ENCODE assay signal across 14 mouse cellular contexts in genomic region chr17:29313300-29313699, GRCm38 (mm10). TPM values are rescaled to one million over a fixed set of nuclear protein-coding genes. Genes with fewer than 3 reads are reported as not detected.
A peak's percentile ranks its signal among the peaks of the same experiment; 100 is the strongest.
DNase-seq lines count a peak whose midpoint lies in the region; ATAC-seq and TF ChIP-seq lines count a peak whose summit lies in the region.
"Had no signal": no experiment of that assay in that cellular context is flagged by ENCODE, and none has a peak within 500 bp of the region (broad histone marks: within the 10 kb centered on the region; RNA-seq: fewer than 3 reads in every experiment).

No protein-coding gene starts in this region.

- H3K9me3 ChIP-seq in heart, embryonic 11.5 days (replicated peaks; ENCODE audit: control insufficient read depth, low read length): 0 out of 2 replicates have a peak, but pooled peaks cover 2% of the 10 kb centered on the region
- H3K9me3 ChIP-seq: heart, embryonic 15.5 days; liver, embryonic 15.5 days had no signal

- no peak overlapping the region for H3K4me2 ChIP-seq in heart, embryonic 11.5 days
- H3K4me2 ChIP-seq: heart, embryonic 15.5 days; liver, embryonic 15.5 days had no signal

- no peaks in the 10 kb centered on the region for H3K36me3 ChIP-seq in heart, embryonic 11.5 days (ENCODE audit: control insufficient read depth, insufficient read depth, low read length)
- H3K36me3 ChIP-seq: heart, embryonic 15.5 days; liver, embryonic 15.5 days had no signal

- TF ChIP-seq CTCF in layer of hippocampus, adult 2 months (conservative IDR thresholded peaks at IDR 0.05): peak; percentile 62

- no peak overlapping the region for H3K27ac ChIP-seq in layer of hippocampus, adult 2 months
- H3K27ac ChIP-seq in heart, embryonic 11.5 days (ENCODE audit: low read depth, low read length): no peak overlapping the region
- H3K27ac ChIP-seq: heart, embryonic 15.5 days; liver, embryonic 15.5 days had no signal

- no peak overlapping the region for H3K9ac ChIP-seq in heart, embryonic 11.5 days (ENCODE audit: low read depth, low read length)
- H3K9ac ChIP-seq: heart, embryonic 15.5 days; liver, embryonic 15.5 days had no signal

- H3K27me3 ChIP-seq in heart, embryonic 11.5 days (ENCODE audit: control insufficient read depth, insufficient read depth, low read length): no peaks in the 10 kb centered on the region
- H3K27me3 ChIP-seq: heart, embryonic 15.5 days; liver, embryonic 15.5 days; Patski had no signal

- ATAC-seq in heart, embryonic 11.5 days (replicated peaks; ENCODE audit: insufficient number of reproducible peaks, low FRiP score, low TSS enrichment): no peak
- ATAC-seq in cerebellum, adult (ENCODE audit: insufficient number of reproducible peaks, low FRiP score, low TSS enrichment): no peak
- ATAC-seq: Patski had no signal

- no peak overlapping the region for H3K4me3 ChIP-seq in layer of hippocampus, adult 2 months
- H3K4me3 ChIP-seq in heart, embryonic 11.5 days (ENCODE audit: low read depth, low read length): no peak overlapping the region
- H3K4me3 ChIP-seq: heart, embryonic 15.5 days; liver, embryonic 15.5 days had no signal

- H3K4me1 ChIP-seq in heart, embryonic 11.5 days (ENCODE audit: control insufficient read depth, insufficient read depth, low read length): no peaks in the 10 kb centered on the region

- no peak for DNase-seq in layer of hippocampus, adult 2 months (ENCODE audit: low spot score in 2 of 2)
- DNase-seq in layer of hippocampus, adult 8-10 months (ENCODE audit: low spot score in 2 of 2): no peak
- peak; percentile 44 to 52 for DNase-seq in B cell, adult 2 months
- peak; percentile 78 for DNase-seq in ES-CJ7 (ENCODE audit: low read depth, low spot score)
- DNase-seq in c-Kit-positive CD71-positive TER-119-positive erythroid progenitor cells, embryonic 14.5 days (ENCODE audit: low spot score): peak; percentile 29
- DNase-seq: adrenal gland, adult 8-10 months; cerebellum, adult 11-12 months; kidney, postnatal 25 days; right cerebral cortex, postnatal 25 days had no signal

RNA-seq across cellular contexts. Expression of gene Pi16, which starts 4.2 kb away (rescaled TPM):
- 1 to 10 TPM in 1 of 2 experiments, under 1 TPM in 1; 0.74 to 1.1 TPM for total RNA-seq in layer of hippocampus, adult 2 months (2021)
- total RNA-seq in layer of hippocampus, adult 8-10 months (2022): 1 to 10 TPM in 2 of 4 experiments, under 1 TPM in 2; 0.83 to 1.3 (median 1.1) TPM
- polyA plus RNA-seq in heart, embryonic 11.5 days (2014; fragmentation: Nextera tagmentation; extraction: Ambion mirVana): 0.55 and 1.7 TPM in 2 replicates
- polyA plus RNA-seq: Patski had no signal

RNA-seq across cellular contexts. Expression of gene Mtch1, which starts 34.4 kb away (rescaled TPM):
- 100 to 1,000 TPM; 587 to 618 TPM for total RNA-seq in layer of hippocampus, adult 2 months (2021)
- total RNA-seq in layer of hippocampus, adult 8-10 months (2022): 100 to 1,000 TPM; 562 to 622 (median 577) TPM
- 266 and 306 TPM in 2 replicates for polyA plus RNA-seq in heart, embryonic 11.5 days (2014; fragmentation: Nextera tagmentation; extraction: Ambion mirVana)

RNA-seq across cellular contexts. Expression of gene BC004004, which starts 44.7 kb away (rescaled TPM):
- total RNA-seq in layer of hippocampus, adult 2 months (2021): 10 to 100 TPM; 78.9 to 81.5 TPM
- 100 to 1,000 TPM in 1 of 4 experiments, 10 to 100 TPM in 3; 85.3 to 108 (median 90.5) TPM for total RNA-seq in layer of hippocampus, adult 8-10 months (2022)
- 90.6 and 94.9 TPM in 2 replicates for polyA plus RNA-seq in heart, embryonic 11.5 days (2014; fragmentation: Nextera tagmentation; extraction: Ambion mirVana)

RNA-seq across cellular contexts. Expression of gene Fgd2, which starts 47.4 kb away (rescaled TPM):
- total RNA-seq in layer of hippocampus, adult 2 months (2021): 1 to 10 TPM; 3.8 to 4.4 TPM
- 10 to 100 TPM in 2 of 4 experiments, 1 to 10 TPM in 2; 5.5 to 13.8 (median 10.3) TPM for total RNA-seq in layer of hippocampus, adult 8-10 months (2022)
- polyA plus RNA-seq in heart, embryonic 11.5 days (2014; fragmentation: Nextera tagmentation; extraction: Ambion mirVana): 1.2 and 2.3 TPM in 2 replicates

RNA-seq across cellular contexts. Expression of gene Ppil1, which starts 49.3 kb away (rescaled TPM):
- 10 to 100 TPM; 14.8 to 16.2 TPM for total RNA-seq in layer of hippocampus, adult 2 months (2021)
- total RNA-seq in layer of hippocampus, adult 8-10 months (2022): 10 to 100 TPM; 16.1 to 18.5 (median 16.4) TPM
- polyA plus RNA-seq in heart, embryonic 11.5 days (2014; fragmentation: Nextera tagmentation; extraction: Ambion mirVana): 117 and 135 TPM in 2 replicates

Comparison
In these comparisons a context has a peak if more than half of its experiments do, and no peak if none do; other contexts are left out.
1. DNase-seq: peak in B cell, adult 2 months (2 of 2), ES-CJ7 (single experiment) and c-Kit-positive CD71-positive TER-119-positive erythroid progenitor cells, embryonic 14.5 days (single experiment); none in layer of hippocampus, adult 2 months (0 of 2) and layer of hippocampus, adult 8-10 months (0 of 2).